Mouse (Mus musculus): Measurements from ENCODE around the gene Dock4.

The Dock4 gene

GRCm38 (mm10) chr12:40654312-40654711, 208.6 kb downstream of the Dock4 start:
- no peak for DNase-seq (ENCODE audit: low read depth, low spot score)

DNA sequence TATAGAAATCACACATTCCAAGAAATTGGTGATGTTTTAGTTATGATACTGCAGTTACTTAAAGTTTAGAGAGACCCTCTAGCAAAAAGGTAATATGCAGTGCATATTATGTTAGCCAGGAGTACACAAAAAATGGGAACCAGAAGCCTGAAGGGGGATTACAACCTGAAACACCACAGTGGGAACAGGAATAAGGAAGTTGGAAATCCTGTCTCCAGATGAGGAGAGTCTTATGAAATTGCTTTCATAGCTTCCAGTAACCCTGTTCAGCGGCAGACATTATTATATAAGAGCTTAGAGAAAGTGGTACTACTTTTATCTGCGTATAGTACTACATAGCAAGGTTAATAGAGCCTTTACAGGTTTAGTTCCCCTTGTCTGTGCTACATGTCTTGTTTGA, 210.1 kb downstream of the Dock4 start:
- DNase-seq (ENCODE audit: low read depth, low spot score): no peak

DNA sequence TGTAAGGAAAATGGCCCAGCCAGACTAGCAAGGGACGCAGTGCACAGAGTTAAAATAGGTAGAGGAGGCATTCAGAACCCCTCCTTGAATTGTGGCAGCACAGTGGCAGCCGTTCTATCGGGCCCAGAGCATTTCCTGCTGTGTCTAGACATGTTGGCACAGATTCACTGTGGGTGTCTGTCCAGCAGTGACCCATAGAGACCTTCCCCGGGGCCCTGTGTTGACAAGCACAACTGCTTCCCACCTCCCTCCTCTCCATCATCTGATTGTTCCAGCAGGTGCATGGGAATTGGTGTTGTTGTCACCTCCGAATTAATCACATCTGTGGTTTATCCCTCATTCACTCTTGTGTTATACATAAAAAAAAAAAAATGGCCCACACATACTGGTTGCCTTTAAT, 210.7 kb downstream of the Dock4 start:
- DNase-seq (ENCODE audit: low read depth, low spot score): no peak

- DNase-seq (ENCODE audit: low read depth, low spot score): no peak
These were observed 211.6 kb downstream of the Dock4 start for GRCm38 (mm10) chr12:40657229-40657885.

DNA sequence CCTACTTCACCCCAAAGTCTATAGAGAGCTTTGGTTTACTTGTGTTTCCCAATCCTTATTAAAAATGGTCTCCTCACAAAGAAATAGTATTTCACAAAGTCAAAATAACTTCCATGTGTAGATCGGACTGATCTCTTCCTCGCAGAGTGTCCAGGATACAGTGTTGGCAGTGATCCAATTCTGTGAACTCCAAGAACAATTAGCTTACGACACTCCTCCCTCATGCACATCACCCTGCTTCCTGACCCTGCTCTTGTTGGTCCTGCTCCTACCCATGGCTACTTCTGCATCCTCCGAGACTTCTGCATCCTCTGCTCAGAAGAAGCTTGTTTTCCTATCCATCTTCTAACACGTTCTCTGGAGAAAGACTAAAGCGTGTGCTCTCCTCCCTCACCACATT, 213.9 kb downstream of the Dock4 start:
- no peak for DNase-seq (ENCODE audit: low read depth, low spot score)

GRCm38 (mm10) chr12:40669460-40669859, 223.7 kb downstream of the Dock4 start:
- DNase-seq (ENCODE audit: low read depth, low spot score): no peak

DNA sequence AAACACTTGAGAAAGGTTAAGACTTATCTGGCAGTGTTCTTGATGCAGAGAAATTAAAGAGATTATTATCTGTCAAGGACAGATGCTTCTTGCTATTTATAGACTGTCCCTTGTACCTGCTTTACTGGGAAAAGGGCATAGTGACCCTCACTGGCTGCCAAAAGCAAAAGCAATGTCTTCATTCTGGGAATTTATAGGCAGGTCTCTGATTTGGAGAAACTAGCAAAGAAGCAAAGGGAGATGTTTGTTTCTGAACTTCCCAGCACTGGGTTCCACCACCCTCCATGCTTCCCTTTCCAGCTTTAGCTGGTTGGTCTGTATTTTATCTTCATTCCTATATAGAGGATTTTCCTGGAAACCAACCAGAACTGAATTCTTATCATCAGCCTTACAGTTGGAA, 225.0 kb downstream of the Dock4 start:
- no peak for DNase-seq (ENCODE audit: low read depth, low spot score)

- DNase-seq (ENCODE audit: low read depth, low spot score): no peak
These were observed 234.0 kb downstream of the Dock4 start for GRCm38 (mm10) chr12:40679713-40680112.

DNA sequence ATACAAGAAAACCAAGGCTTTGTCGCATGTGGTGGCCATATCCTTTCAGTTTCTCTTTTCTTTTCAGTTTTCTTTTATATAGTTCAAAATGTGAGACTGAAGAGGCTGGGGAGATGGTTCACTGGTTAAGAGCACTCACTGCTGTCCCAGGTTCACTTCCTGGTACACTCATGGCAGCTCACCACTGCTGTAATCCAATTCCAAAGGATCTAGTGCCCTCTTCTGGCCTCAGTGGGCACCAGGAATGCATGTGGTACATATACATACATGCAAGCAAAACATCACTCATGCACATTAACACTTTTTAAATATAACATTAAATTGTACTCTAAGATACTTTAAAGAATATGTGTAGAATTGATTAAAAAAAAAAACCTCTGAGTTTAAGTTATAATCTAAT, 234.8 kb downstream of the Dock4 start:
- peak; percentile 35 for DNase-seq (ENCODE audit: low read depth, low spot score)

- no peak for DNase-seq (ENCODE audit: low read depth, low spot score)
These were observed 245.7 kb downstream of the Dock4 start for GRCm38 (mm10) chr12:40691444-40691843.

DNA sequence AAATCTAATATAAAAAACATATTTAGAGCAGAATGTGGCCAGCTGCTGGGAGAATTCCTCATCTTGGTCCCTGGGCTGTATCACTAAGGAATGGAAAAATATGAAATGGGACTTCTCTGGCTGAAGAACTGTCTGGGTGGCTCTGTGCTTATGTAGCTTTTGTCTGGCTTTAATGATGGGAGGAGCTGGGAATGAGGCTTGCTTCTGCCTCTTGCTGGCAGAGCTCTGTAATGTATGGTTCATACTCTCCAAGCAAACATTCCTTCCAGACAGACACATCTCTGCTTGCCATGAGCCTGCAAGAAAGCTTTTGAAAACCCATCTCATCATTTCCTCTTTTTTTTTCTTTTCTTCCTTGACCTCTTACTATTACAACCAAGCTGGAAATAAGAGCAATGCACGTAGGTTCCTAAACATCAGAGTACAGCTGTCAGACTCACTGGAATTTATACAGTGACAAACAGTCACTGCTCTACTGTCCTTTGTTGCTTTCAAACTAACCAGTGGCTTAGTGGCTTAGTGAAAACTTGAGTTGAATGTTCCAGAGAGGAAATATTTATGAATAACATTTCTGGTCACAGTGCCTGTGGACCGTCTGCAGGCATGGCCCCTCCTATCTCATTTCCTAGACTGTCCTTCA, 248.4 kb downstream of the Dock4 start:
- no peak for DNase-seq (ENCODE audit: low read depth, low spot score)

- no peak for DNase-seq (ENCODE audit: low read depth, low spot score)
These were observed 252.6 kb downstream of the Dock4 start for GRCm38 (mm10) chr12:40698330-40698729.

- peak; percentile 86 for DNase-seq (ENCODE audit: low read depth, low spot score)
These were observed 256.6 kb downstream of the Dock4 start for GRCm38 (mm10) chr12:40702233-40702792.

GRCm38 (mm10) chr12:40704296-40704695, 258.5 kb downstream of the Dock4 start:
- DNase-seq (ENCODE audit: low read depth, low spot score): no peak

GRCm38 (mm10) chr12:40707108-40707507, 261.4 kb downstream of the Dock4 start:
- DNase-seq (ENCODE audit: low read depth, low spot score): no peak

GRCm38 (mm10) chr12:40709094-40709493, 263.3 kb downstream of the Dock4 start:
- DNase-seq (ENCODE audit: low read depth, low spot score): no peak

GRCm38 (mm10) chr12:40712235-40712634, 266.5 kb downstream of the Dock4 start:
- DNase-seq (ENCODE audit: low read depth, low spot score): no peak

GRCm38 (mm10) chr12:40714288-40714687, 268.5 kb downstream of the Dock4 start:
- DNase-seq (ENCODE audit: low read depth, low spot score): no peak

DNA sequence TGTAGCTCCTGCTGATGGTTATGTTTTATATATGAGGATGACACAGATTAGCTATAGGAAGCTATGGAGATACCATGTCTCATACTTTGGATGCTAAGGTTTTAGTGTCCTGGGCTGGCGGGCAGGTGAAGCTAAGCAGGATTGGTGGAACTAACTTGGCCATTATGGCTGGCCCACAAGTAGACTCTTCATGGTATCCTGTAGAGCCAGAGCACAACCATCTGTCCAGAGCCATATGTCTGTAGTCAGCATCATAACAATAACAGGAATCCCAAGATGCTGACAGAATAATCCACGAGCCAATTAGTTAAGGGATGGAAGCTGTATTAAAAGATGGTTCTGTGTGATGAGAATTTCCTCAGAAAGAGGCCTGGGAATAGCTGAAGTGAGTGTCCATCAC, 269.4 kb downstream of the Dock4 start:
- no peak for DNase-seq (ENCODE audit: low read depth, low spot score)

- DNase-seq (ENCODE audit: low read depth, low spot score): no peak
These were observed 282.6 kb downstream of the Dock4 start for GRCm38 (mm10) chr12:40728373-40728772.

DNA sequence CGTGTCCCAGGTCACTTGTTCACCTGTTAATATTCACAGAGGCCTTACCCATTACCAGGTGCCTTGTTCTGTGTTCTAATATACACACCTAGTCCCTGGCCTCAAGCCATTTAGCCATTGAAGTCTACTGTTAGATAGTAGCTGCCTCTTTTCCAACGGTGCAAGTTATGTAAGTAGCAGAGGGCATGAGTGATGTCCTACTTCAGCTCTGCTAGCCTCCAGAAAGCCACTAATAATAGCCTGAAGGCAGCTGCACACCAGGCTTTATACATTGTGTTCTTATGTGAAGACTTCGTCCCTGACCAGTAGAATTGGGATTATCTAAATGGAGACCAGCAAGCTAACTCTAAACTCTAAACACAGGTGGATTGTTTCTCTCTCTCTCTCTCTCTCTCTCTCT, 285.0 kb downstream of the Dock4 start:
- no peak for DNase-seq (ENCODE audit: low read depth, low spot score)

DNA sequence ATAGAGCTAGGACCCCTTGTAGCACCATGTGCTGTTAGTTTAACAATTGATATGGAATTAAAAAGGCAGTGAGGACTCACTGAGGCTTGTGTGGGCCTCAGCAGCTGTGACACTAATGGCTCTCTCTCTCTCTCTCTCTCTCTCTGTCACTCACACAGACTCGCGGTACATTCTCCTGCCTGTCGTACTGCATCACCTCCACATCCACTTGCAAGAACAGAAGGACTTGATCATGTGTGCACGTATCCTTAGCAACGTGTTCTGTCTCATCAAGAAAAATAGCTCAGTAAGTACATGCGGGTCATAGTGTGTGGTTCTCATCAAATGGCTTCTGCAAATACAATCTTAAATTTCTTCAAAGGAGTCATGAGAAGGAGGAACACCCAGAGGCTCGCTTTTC, 299.7 kb downstream of the Dock4 start:
- DNase-seq (ENCODE audit: low read depth, low spot score): no peak

- DNase-seq (ENCODE audit: low read depth, low spot score): no peak
These were observed 300.3 kb downstream of the Dock4 start for GRCm38 (mm10) chr12:40746081-40746480.
